Mouse (Mus musculus) embryonic fibroblast, embryonic 13.5 days (primary cell): Measurements from ENCODE around the gene Cwf19l1.

ENCODE experiments used
- CTCF ChIP-seq: IDR thresholded peaks from 2 replicates; pipeline ENCODE4 v1.5.1; 2011; ENCODE audit warnings: mild to moderate bottlenecking, control low read depth, low read length, moderate library complexity, borderline replicate concordance; ENCODE audit not compliant: insufficient read depth
- POLR2A ChIP-seq: IDR thresholded peaks from 2 replicates; pipeline ENCODE4 v1.6.1; 2011; ENCODE audit warnings: low read depth, mild to moderate bottlenecking, control low read depth, low read length, moderate library complexity

GRCm38 (mm10) chr19:44060226-44060625, 75.5 kb downstream of the Cwf19l1 start:
- TF ChIP-seq CTCF (no peak), POLR2A (no peak)
